Mouse (Mus musculus) ES-CJ7 (cell line): ENCODE data around the gene Afap1l2.

Experiments
- DNase-seq: peaks from one replicate; pipeline ENCODE4 v3.0.0; 2011; ENCODE audit warnings: low read depth, low spot score

Gene Afap1l2

DNA sequence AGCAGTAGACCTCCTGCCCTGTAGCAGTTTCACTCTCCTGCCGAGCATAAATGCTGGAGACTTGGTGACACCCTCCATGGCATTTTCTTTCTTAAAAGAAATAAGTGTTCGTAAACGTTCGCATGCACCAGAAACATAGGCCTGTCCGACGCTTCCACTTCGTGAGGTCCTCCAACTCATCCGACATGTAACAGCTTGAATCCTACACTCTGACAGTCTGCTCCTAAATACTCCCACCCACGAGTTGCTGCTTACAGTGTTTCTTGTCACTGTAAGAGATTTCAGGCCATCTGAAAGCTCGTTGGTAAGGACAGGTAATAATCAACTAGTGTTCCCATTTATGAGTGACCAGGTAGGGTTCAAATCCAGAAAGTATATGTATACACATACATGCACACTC lies 120.1 kb downstream of the Afap1l2 start:
- DNase-seq = no peak

- DNase-seq = no peak
Measured at GRCm38 (mm10) chr19:56877364-56877763, 130.7 kb downstream of the Afap1l2 start.

DNA sequence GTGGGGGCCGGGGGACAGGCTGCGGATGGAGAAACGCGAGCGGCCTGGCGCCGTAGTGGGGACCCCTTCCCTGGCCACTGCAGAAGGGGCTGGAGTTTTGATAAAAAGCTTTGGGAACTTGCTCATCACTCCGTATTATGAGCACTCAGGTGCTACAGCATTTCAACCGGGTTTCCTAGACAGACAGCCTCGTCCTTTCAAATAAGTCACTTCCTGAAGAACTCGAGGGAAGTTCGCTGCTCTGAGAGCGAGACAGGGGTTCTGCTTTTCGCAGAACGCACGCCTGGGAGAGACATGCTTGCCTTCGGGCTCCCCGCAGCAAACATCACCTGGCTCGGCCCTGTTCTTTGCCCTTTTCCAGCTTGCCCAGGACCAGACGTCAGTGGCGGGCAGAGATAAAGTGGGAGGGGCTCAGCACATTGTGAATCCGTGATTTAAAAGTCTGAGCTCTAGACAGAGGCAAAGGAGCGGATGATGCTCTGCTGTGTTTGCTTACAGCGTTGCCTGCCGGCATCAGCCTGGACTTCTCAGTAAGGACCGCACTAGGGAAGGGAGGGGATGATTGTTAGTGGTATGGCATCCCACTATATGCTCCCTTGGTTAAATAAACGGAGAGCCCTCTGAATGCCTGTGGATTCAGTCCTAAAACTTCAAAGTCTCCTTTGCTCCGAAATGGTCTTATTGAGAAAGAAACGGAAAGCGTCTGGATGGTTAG lies 133.3 kb downstream of the Afap1l2 start:
- peak; percentile 31 for DNase-seq

- DNase-seq = peak; percentile 47
Measured at GRCm38 (mm10) chr19:56873816-56874600, 134.0 kb downstream of the Afap1l2 start, which contains the start of gene Vwa2. Gene Vwa2, plus strand, starts transcription at chr19:56874249.

DNA sequence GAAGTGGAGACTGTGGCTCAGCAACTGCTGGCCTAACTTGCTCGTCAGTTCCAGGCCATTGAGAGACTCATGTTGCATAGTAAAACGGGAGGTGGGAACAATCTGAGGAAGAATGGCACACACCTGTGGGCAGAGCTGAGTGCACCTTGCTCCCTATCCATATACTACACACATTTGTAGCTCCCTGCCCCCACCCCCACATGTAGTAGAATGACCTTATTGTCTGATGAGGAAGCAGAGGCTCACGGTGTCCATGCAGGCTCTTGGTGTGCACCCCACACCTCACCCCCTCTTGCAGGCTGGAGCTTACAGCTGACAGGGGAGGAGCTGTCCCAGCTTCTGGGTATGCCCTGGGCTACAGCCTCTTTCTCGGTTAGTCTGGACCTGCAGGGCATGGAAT lies 140.3 kb downstream of the Afap1l2 start:
- DNase-seq = no peak
